Mouse (Mus musculus) testis, adult 2 months (tissue): ENCODE results near the gene 1700102P08Rik. TPM values are rescaled to one million over a fixed set of nuclear protein-coding genes. Genes with fewer than 3 reads are reported as not detected.

Experiments
- H3K27ac ChIP-seq: fragments of 200-500 bp; 2 replicates; pipeline ENCODE4 v1.5.1; 2012; ENCODE audit warnings: low read depth, low read length; ENCODE audit not compliant: control insufficient read depth, insufficient read depth
- H3K27me3 ChIP-seq: fragments of 200-500 bp; 2 replicates; pipeline ENCODE4 v1.6.1; 2012; ENCODE audit warnings: mild to moderate bottlenecking, low read length, moderate library complexity; ENCODE audit not compliant: control insufficient read depth, insufficient read depth
- H3K36me3 ChIP-seq: fragments of 200-500 bp; 2 replicates; pipeline ENCODE4 v1.6.1; 2012; ENCODE audit warnings: mild to moderate bottlenecking, low read length; ENCODE audit not compliant: control insufficient read depth, insufficient read depth
- H3K4me1 ChIP-seq: fragments of 200-500 bp; 2 replicates; pipeline ENCODE4 v1.6.1; 2012; ENCODE audit warnings: low read length; ENCODE audit not compliant: control insufficient read depth, insufficient read depth
- H3K4me3 ChIP-seq: fragments of 200-500 bp; 2 replicates; pipeline ENCODE4 v1.5.1; 2012; ENCODE audit warnings: low read depth, mild to moderate bottlenecking, low read length, moderate library complexity, mixed read lengths; ENCODE audit not compliant: control insufficient read depth
- CTCF ChIP-seq: fragments of 200-500 bp; IDR thresholded peaks from 2 replicates; pipeline ENCODE4 v1.5.1; 2012; ENCODE audit warnings: low read depth, mild to moderate bottlenecking, inconsistent platforms, low read length, moderate library complexity; ENCODE audit not compliant: control insufficient read depth, insufficient read depth, insufficient replicate concordance
- POLR2A ChIP-seq: fragments of 200-500 bp; IDR thresholded peaks from 2 replicates; pipeline ENCODE4 v1.6.1; 2012; ENCODE audit warnings: low read depth, mild to moderate bottlenecking, inconsistent platforms, low read length, moderate library complexity; ENCODE audit not compliant: control insufficient read depth
- polyA plus RNA-seq: library from polyadenylated mRNA; depleted of rRNA; stranded (reverse); fragments of >200 nt; gene quantifications from 2 replicates; pipeline ENCODE4 v1.2.3, GENCODE M21; 2012

1700102P08Rik gene
- polyA plus RNA-seq, 1 experiment, result 72.2 TPM

- Histone ChIP-seq H3K4me3 (no peak overlapping the region), H3K36me3 (peaks cover 3% of the 10 kb centered on the region), H3K27me3 (no peaks in the 10 kb centered on the region), H3K27ac (no peak overlapping the region), H3K4me1 (no peaks in the 10 kb centered on the region)
- TF ChIP-seq POLR2A (no peak), CTCF (no peak)
Measured at GRCm38 (mm10) chr9:108378234-108378633, 14.4 kb upstream of the 1700102P08Rik start.

GRCm38 (mm10) chr9:108378736-108379135 is 13.9 kb upstream of the 1700102P08Rik start:
- Histone ChIP-seq H3K4me1 (no peaks in the 10 kb centered on the region), H3K27ac (no peak overlapping the region), H3K27me3 (no peaks in the 10 kb centered on the region), H3K4me3 (no peak overlapping the region), H3K36me3 (peaks cover 3% of the 10 kb centered on the region)
- TF ChIP-seq CTCF (no peak), POLR2A (no peak)

DNA sequence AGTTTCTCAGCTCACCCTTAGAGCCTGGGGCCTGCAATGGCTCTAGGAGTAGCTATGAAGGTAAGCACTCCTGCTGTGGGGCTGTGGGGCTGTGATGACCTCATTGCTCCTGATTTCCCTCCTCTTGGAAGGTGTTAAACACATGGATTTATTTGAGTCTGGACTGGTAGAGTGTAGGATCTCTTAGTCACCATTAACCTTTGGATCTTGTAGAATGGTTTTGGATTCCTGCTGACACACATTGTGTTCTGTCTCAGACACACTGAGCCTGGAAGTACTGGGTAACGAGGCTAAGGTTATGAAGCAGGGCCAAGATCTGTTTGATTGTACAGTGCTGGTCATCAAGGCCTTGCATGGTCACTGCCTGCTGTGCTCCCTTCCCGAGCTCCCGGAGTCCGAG is 13.3 kb upstream of the 1700102P08Rik start:
- Histone ChIP-seq H3K4me1 (no peaks in the 10 kb centered on the region), H3K36me3 (peaks cover 3% of the 10 kb centered on the region), H3K27ac (no peak overlapping the region), H3K27me3 (no peaks in the 10 kb centered on the region), H3K4me3 (no peak overlapping the region)
- TF ChIP-seq POLR2A, result no peak
- TF ChIP-seq CTCF, result no peak

DNA sequence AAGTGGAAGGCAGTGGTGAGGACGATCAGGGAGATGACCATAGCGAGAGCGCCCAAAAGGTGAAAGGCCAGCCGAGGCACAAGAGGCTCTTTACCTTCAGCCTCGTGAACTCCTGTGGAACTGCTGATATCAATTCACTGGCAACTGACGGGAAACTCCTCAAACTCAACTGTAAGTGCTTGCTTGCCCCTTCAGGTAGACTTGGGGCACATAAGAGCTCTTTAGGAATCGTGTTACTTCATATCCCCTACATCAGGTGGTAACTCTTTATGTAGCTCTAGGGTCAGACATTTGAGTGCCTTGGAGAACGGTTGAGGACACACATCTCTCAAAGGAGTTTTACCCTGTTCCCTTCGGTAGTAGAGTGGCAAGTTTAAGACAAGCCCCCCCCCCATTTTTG is 11.2 kb upstream of the 1700102P08Rik start:
- peaks cover under 1% of the 10 kb centered on the region for H3K36me3 ChIP-seq
- no peak overlapping the region for H3K4me3 ChIP-seq
- H3K27ac ChIP-seq, result no peak overlapping the region
- no peaks in the 10 kb centered on the region for H3K4me1 ChIP-seq
- TF ChIP-seq CTCF (no peak), POLR2A (no peak)
- H3K27me3 ChIP-seq, result no peaks in the 10 kb centered on the region

GRCm38 (mm10) chr9:108385006-108385405 is 7.6 kb upstream of the 1700102P08Rik start:
- Histone ChIP-seq H3K27me3 (no peaks in the 10 kb centered on the region), H3K27ac (no peak overlapping the region), H3K4me3 (no peak overlapping the region), H3K36me3 (no peaks in the 10 kb centered on the region; the same call in none of the 2 replicates), H3K4me1 (no peaks in the 10 kb centered on the region)
- no peak for TF ChIP-seq CTCF

DNA sequence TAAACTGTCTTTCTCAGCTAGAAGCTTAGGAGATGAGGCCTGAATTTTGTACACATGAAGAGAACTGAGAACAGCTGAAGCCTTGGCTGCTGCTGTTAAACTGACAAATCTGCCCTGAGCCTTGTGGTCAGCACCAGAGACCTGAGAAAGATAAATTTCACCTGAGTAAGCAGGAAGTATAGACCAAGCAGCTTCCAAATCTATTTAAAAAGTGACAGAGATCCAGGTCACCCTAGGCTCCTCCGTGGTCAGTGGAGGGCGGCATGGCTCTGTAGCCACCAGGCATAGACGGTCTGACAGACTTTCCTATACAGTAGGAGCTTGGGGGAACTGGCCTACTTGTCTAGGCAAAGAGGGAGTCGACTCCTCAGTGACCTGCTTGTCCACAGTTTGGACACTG is 5.8 kb upstream of the 1700102P08Rik start:
- TF ChIP-seq CTCF (no peak), POLR2A (no peak)
- Histone ChIP-seq H3K36me3 (no peaks in the 10 kb centered on the region; the same call in none of the 2 replicates), H3K27ac (no peak overlapping the region), H3K4me3 (no peak overlapping the region), H3K4me1 (peaks cover 10% of the 10 kb centered on the region), H3K27me3 (no peaks in the 10 kb centered on the region)

DNA sequence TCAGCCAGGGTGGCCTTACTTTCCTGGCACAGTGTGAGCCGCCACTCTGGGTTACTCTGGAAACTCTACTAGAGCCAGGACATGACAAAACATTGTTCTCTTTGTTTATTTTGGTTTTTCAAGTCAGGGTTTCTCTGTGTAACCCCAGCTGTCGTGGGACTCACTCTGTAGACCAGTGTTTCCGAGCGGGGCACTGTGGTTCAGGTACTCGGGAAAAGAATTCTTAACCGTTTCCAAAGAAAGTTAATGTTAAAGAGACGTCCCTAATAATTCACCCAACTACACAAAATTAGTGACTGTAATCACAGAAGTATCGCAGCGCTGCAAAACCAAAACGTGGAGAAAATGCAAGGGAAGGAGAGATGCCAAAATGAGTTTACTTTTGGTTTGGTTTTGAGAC is 4.0 kb upstream of the 1700102P08Rik start:
- H3K27me3 ChIP-seq, result no peaks in the 10 kb centered on the region
- peaks cover 13% of the 10 kb centered on the region for H3K4me1 ChIP-seq
- no peak for TF ChIP-seq POLR2A
- no peak for TF ChIP-seq CTCF
- H3K27ac ChIP-seq, result no peak overlapping the region; the same call in 1 of the 2 replicates
- no peaks in the 10 kb centered on the region; the same call in none of the 2 replicates for H3K36me3 ChIP-seq
- H3K4me3 ChIP-seq, result no peak overlapping the region

GRCm38 (mm10) chr9:108389220-108389619 is 3.4 kb upstream of the 1700102P08Rik start:
- Histone ChIP-seq H3K4me3 (no peak overlapping the region), H3K27ac (no peak overlapping the region), H3K36me3 (peaks cover 3% of the 10 kb centered on the region), H3K4me1 (peaks cover 13% of the 10 kb centered on the region), H3K27me3 (no peaks in the 10 kb centered on the region)
- no peak for TF ChIP-seq POLR2A
- 0 out of 2 replicates have a peak, but pooled peaks have one; percentile 1 for TF ChIP-seq CTCF
